Mouse (Mus musculus) T-helper 2 cell (primary cell): ENCODE measurements around the gene Itga9.

ENCODE experiments used
- in situ Hi-C: fragments of 300-600 bp; cut with MboI, MseI; formaldehyde crosslinking; loops from one replicate; pipeline ENCODE4 v1.15.1; 2025; ENCODE audit warnings: high pct_unique_total_duplicates

Gene Itga9

DNA sequence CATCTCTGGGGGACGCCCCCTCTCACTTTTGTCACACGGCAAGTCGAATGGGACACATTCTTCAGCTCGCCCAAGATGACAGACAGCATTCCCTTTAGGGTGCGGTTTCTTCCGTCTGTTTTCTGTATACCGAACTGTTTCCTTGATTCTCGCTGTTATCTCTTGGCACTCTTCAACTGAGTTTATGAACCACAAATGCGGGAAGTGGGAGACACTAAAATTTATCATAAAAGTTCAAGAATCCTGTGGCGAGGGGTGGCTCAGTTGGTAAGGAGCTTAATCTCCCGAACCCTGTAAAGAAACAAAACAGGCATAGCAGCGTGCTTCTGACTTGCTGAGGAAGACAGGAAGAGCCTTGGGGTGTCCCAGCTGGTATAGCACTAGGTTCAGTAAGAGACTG, 337.9 kb downstream of the Itga9 start:
- in situ Hi-C loops = no loop called here

DNA sequence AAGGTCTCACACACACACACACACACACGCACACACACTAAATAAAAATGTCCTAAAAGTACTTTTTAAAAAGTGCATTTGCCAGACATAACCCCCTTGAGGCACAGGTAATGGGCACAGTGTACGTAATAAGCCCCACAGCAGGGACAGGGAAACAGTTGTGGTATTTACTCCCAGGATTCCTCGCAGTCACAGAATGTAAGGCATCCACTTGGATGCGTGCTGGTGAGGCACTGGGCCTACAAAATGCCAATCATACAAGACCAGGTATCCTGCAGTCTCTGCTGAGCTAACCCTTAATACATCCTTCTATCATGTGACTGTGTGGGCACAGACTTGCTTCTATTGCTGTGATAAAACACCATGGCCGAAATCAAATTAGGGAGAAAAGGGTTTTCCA, 342.0 kb downstream of the Itga9 start:
- in situ Hi-C loops = no loop called here

DNA sequence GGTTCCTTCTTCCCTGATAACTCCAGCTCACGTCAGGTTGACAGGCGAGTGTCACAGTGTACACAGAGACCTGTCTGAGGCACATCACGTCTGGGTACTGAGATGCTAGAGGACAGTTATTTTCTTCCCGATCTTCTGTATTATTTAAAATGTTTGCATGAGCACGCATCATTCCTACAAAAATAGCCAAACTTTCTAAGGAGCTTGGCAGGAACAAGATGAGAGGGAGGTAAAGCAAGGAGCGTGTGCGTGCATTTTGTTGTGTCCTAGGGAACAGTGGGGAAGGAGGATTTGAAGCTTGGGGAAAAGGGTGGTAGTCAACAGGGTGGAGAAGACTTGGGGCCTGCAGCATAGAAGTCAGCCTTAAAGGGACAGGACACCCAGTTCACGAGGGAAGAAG, 342.6 kb downstream of the Itga9 start:
- in situ Hi-C loops = no loop called here

DNA sequence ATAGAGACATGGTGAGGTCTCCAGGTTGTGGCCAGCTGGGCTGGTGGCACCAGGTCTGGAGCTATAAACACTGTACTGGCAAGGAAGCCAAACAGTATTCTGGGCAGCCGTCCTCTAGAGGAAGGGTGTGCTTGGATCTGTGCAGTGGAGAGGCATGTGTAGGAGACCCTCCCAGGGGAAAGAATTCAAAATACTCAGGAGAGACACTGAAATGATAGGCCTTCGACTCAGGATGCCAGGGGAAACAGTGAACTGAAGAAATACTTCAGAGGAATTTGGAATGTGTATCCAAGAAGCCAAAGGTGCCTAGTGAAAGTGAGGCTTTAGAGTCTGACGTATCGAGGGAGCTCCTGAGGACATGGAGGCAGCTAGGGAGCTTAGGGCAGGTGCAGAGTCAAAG, 343.2 kb downstream of the Itga9 start:
- in situ Hi-C loops = no loop called here

DNA sequence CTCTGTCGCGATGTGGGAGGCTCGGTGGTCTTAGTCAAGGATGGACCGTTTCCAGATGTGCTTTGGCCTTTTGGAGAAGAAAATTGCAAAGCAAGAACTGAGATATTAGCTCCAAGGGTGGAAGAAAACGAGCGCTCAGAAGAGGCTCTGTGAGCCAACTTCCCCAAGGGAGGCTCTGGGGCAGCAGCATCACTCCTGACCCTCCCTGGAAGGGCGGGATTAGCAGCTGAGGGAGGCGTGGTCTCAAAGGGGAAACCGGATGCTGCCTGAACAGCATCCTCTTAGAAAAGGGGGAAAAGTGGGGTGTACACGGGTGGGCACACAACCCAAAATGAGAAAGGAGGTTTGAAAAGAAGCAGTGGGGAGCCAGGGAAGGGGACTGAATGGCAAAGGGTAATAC, 343.6 kb downstream of the Itga9 start:
- in situ Hi-C loops = no loop called here
